Mouse (Mus musculus) liver, adult 2 months (tissue): Measurements from ENCODE around the gene Shank2.

ENCODE experiments used
- CTCF ChIP-seq: fragments of 200-500 bp; IDR thresholded peaks from 2 replicates; pipeline ENCODE4 v1.5.1; 2011; ENCODE audit warnings: low read depth, low read length, control low read depth
- POLR2A ChIP-seq: fragments of 200-500 bp; IDR thresholded peaks from 2 replicates; pipeline ENCODE4 v1.6.1; 2011; ENCODE audit warnings: low read length, control low read depth; ENCODE audit not compliant: insufficient read depth; ENCODE audit errors: extremely low read depth

DNA sequence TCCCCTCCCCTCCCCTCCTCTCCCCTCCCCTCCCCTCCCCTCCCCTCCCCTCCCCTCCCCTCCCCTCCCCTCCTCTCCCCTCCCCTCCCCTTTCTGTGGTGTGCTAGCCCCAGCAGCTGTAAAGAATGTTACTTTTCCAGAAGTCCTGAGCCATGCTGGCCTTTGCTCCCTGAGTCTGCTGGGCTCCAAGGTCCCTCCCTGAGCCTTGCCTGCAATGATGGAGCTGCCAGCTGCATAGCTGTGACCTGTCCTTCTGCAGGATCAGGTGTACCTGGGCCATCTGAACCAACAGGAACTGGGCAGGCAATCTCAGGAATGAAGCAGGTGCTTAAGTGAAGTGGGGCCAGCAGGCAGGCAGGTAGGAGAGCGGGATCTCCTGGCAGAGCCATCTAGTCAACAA is 78.1 kb downstream of the Shank2 start:
- TF ChIP-seq CTCF (no peak), POLR2A (no peak)
